Mouse (Mus musculus) midbrain, embryonic 13.5 days (tissue): ENCODE measurements around the gene Cdk18. TPM values are rescaled to one million over a fixed set of nuclear protein-coding genes. Genes with fewer than 3 reads are reported as not detected.

Experiments
- ATAC-seq: fragments of 200-750 bp; cut with Nextera tagmentation; 2 replicates; pipeline ENCODE4 v1.8.0; 2017; ENCODE audit warnings: mild to moderate bottlenecking, moderate TSS enrichment, moderate library complexity
- H3K27ac ChIP-seq: fragments of 300-500 bp; sonication (generic); 2 replicates; pipeline ENCODE4 v1.5.1; 2015; ENCODE audit warnings: inconsistent platforms, mild to moderate bottlenecking, moderate library complexity
- H3K27me3 ChIP-seq: fragments of 300-500 bp; sonication (generic); 2 replicates; pipeline ENCODE4 v1.6.1; 2015; ENCODE audit warnings: mild to moderate bottlenecking, inconsistent platforms
- H3K36me3 ChIP-seq: fragments of 300-500 bp; sonication (generic); 2 replicates; pipeline ENCODE4 v1.6.1; 2015; ENCODE audit warnings: mild to moderate bottlenecking, inconsistent platforms
- H3K4me1 ChIP-seq: fragments of 300-500 bp; sonication (generic); replicated peaks from 2 replicates; pipeline ENCODE4 v1.6.1; 2015; ENCODE audit warnings: inconsistent platforms
- H3K4me2 ChIP-seq: fragments of 300-500 bp; sonication (generic); replicated peaks from 2 replicates; pipeline ENCODE4 v1.6.1; 2015; ENCODE audit warnings: moderate library complexity, mild to moderate bottlenecking, inconsistent platforms
- H3K4me3 ChIP-seq: fragments of 300-500 bp; sonication (generic); replicated peaks from 2 replicates; pipeline ENCODE4 v1.5.1; 2015; ENCODE audit warnings: mild to moderate bottlenecking, inconsistent platforms
- H3K9ac ChIP-seq: fragments of 300-500 bp; sonication (generic); replicated peaks from 2 replicates; pipeline ENCODE4 v1.6.1; 2015; ENCODE audit warnings: mild to moderate bottlenecking, inconsistent platforms
- H3K9me3 ChIP-seq: fragments of 300-500 bp; sonication (generic); 2 replicates; pipeline ENCODE4 v1.6.1; 2016; ENCODE audit warnings: mild to moderate bottlenecking, inconsistent platforms
- WGBS: fragments of 180-500 bp; shearing (Covaris S2); methylation state at CpG from one replicate; pipeline ENCODE4 v1.1.7; 2015; 5-methylcytosine and 5-hydroxymethylcytosine counted together
- polyA plus RNA-seq: library from polyadenylated mRNA; unstranded; fragments of >200 nt; fragmentation: Nextera tagmentation; extraction: Ambion mirVana; gene quantifications from 2 replicates; pipeline ENCODE4 v1.2.1, GENCODE M21; 2015

Gene Cdk18
- polyA plus RNA-seq, 1 experiment from 2014 or later = 0.32 TPM

DNA sequence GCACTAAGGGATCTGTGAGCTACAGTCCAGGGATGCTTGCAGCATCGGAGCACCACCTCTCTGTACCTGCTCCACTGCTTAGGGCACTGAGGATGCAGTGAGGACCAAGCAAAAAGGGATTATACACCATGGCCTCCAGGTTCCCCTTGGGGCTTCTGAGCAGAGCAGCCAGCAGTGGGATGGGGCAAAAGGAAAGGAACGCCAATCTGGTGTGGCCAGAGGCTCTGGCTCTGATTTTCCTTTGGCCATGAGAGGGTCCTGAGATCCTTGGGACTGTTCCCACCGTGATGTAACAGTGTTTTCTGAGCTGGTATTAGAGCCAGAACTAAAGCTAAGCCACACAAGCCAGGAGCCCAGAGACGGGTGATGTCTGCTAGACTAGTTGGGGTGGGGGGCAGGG, 20.2 kb upstream of the Cdk18 start:
- no peak overlapping the region for H3K4me3 ChIP-seq
- H3K4me2 ChIP-seq = no peak overlapping the region
- 49% methylated on average over 4 of the region's 4 CpGs for WGBS
- H3K4me1 ChIP-seq = peaks cover 47% of the 10 kb centered on the region
- no peak for ATAC-seq
- H3K36me3 ChIP-seq = no peaks in the 10 kb centered on the region
- no peaks in the 10 kb centered on the region for H3K9me3 ChIP-seq
- peaks cover 29% of the 10 kb centered on the region for H3K27me3 ChIP-seq
- H3K27ac ChIP-seq = no peak overlapping the region
- 0 out of 2 replicates have a peak overlapping the region, but pooled peaks have one; percentile 7 for H3K9ac ChIP-seq

DNA sequence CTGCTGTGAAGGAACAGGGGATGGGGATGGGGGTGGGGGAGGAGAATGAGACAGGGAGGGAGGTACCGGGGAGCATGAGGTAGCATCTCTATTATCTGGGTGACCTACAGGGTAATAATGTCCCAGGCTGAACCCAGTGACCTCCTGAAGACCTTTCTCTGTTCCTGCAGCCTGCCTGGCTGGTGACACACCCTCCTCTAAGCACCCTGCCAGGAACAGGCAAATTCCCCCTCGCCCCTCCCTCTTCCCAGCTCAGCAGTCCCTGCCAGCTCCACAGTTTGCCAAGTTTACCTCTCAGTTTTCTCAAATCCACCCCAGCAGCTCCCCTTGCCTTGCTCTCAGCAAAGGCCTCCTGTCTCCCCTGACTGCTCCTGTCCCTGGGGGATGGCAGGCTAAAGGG, 19.3 kb upstream of the Cdk18 start:
- H3K4me3 ChIP-seq = no peak overlapping the region
- no peak for ATAC-seq
- 0 out of 2 replicates have a peak overlapping the region, but pooled peaks have one; percentile 0 for H3K9ac ChIP-seq

DNA sequence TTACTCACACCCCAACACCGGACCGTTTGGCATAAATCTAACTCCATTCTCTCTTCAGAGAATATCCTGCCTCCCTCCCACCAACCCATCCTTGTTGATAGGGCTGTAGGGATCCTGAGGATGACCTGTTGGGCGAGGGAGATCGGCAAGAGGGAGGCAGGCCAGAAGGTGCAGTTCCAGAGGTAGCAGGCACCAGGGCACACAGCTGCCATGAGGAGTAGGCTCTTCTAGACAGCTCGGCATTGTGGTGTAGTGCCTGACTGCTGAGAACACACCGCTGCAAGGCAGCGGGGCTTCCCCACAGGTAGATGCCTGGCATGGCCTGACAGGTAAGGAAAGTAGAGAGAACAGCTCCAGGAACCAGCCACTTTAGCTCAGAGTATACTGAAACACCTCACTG, 18.3 kb upstream of the Cdk18 start:
- Histone ChIP-seq H3K27ac (0 out of 2 replicates have a peak overlapping the region, but pooled peaks have one; percentile 30), H3K27me3 (peaks cover 29% of the 10 kb centered on the region), H3K4me1 (peaks cover 52% of the 10 kb centered on the region), H3K36me3 (no peaks in the 10 kb centered on the region), H3K9ac (peak overlapping the region; percentile 42; the same call in 1 of the 2 replicates), H3K4me2 (peak overlapping the region; percentile 31; the same call in 1 of the 2 replicates), H3K4me3 (no peak overlapping the region), H3K9me3 (no peaks in the 10 kb centered on the region)
- 25% methylated on average over 7 of the region's 7 CpGs for WGBS
- ATAC-seq = peak; percentile 55

More for the DNA sequence above, 19.3 kb upstream of the Cdk18 start:
- Histone ChIP-seq H3K27me3 (peaks cover 29% of the 10 kb centered on the region), H3K36me3 (no peaks in the 10 kb centered on the region), H3K9me3 (no peaks in the 10 kb centered on the region), H3K27ac (no peak overlapping the region), H3K4me2 (no peak overlapping the region), H3K4me1 (peaks cover 43% of the 10 kb centered on the region)
- WGBS = 25% methylated on average over 2 of the region's 2 CpGs

DNA sequence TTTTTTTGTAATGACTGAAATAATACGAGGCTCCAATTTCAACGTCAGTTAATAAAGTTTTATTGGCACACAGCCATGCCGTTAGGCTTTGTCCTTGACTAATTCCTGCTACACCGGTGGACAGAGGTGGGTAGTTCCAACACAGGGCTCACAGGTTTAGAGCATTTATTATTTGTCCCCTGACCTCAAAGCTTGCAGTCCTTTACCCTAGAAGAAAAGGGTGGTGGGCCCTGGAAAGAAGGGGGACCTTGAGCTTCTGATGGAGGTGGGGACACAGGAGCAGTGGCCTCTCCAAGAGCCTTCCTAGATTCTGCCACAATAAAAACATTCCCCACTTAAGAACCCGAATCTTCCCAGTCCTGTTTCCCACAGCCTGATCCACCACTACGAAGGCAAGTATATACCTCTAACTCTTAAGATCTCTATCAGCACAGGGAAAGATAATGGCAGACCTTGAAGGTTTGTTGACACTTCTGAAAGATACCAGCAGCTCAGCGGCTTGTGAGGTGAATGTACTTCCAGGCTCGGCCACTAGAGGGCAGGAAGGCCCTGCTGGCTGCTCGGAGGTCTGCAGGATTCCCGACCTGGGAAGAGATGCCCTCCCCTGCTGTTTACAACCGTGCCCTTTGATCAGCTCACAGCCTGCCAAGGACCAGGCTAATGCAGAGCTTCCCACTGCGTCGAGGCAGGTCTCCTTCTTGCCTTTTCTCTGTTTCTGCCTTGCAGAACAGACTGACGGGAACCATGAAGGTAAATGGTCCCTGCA, 17.7 kb upstream of the Cdk18 start:
- Histone ChIP-seq H3K36me3 (no peaks in the 10 kb centered on the region), H3K27ac (0 out of 2 replicates have a peak overlapping the region, but pooled peaks have one; percentile 30), H3K9ac (peak overlapping the region; percentile 42; the same call in 1 of the 2 replicates), H3K4me1 (peaks cover 53% of the 10 kb centered on the region), H3K9me3 (no peaks in the 10 kb centered on the region), H3K4me2 (peak overlapping the region; percentile 31; the same call in 1 of the 2 replicates), H3K4me3 (no peak overlapping the region), H3K27me3 (peaks cover 29% of the 10 kb centered on the region)
- WGBS = 24% methylated on average over 14 of the region's 14 CpGs
- ATAC-seq = peak; percentile 88

DNA sequence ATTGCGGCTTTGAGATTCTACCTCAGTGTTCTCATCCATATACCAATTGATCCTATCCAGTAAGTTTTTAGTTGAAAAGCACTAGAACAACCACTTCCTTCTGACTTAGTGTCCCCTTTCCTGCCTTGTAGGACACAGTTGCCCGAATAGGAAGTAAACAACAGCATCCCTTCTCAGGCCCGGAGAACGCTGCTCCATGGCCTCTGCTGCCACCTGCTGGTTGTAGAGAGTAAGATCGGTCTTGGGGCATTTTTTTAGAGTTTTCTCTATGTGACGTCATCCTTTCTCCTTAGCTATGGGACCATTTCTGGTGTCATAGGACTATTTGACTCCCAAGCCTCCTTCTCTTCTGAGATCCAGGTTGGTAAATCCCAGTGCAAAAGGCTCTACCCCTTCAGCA, 16.3 kb upstream of the Cdk18 start:
- no peak for ATAC-seq
- 8% methylated on average over 6 of the region's 6 CpGs for WGBS
- no peaks in the 10 kb centered on the region for H3K36me3 ChIP-seq

DNA sequence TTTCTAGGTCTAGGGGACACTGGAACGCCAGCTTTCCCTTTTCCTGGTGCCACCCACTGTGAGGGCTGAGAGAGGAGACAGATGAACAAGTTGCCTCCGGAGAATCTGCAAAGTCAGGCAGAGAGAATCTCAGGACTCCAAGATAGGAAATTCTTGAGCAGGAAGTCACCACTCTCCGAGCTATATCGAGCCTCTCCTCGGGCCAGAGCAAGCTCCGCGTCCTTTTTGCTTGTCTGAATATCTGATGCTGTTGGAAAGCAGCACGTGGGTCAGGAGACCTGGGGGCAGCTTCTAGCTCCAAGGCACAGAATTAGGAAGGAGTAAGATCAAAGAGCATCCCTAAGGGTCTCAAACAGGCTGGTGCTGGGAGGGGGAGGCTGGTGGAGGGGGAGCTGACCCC, 14.2 kb upstream of the Cdk18 start:
- peaks cover 32% of the 10 kb centered on the region for H3K4me1 ChIP-seq
- H3K27ac ChIP-seq = no peak overlapping the region
- no peak overlapping the region for H3K4me2 ChIP-seq
- 19% methylated on average over 8 of the region's 8 CpGs for WGBS
- no peak for ATAC-seq
- peaks cover 10% of the 10 kb centered on the region for H3K27me3 ChIP-seq
- no peak overlapping the region for H3K4me3 ChIP-seq
- H3K9me3 ChIP-seq = no peaks in the 10 kb centered on the region
- H3K9ac ChIP-seq = no peak overlapping the region
- H3K36me3 ChIP-seq = no peaks in the 10 kb centered on the region

More for the DNA sequence above, 16.3 kb upstream of the Cdk18 start:
- Histone ChIP-seq H3K9ac (no peak overlapping the region), H3K27ac (no peak overlapping the region), H3K4me1 (peaks cover 46% of the 10 kb centered on the region), H3K9me3 (no peaks in the 10 kb centered on the region), H3K27me3 (peaks cover 21% of the 10 kb centered on the region), H3K4me3 (no peak overlapping the region), H3K4me2 (no peak overlapping the region)

DNA sequence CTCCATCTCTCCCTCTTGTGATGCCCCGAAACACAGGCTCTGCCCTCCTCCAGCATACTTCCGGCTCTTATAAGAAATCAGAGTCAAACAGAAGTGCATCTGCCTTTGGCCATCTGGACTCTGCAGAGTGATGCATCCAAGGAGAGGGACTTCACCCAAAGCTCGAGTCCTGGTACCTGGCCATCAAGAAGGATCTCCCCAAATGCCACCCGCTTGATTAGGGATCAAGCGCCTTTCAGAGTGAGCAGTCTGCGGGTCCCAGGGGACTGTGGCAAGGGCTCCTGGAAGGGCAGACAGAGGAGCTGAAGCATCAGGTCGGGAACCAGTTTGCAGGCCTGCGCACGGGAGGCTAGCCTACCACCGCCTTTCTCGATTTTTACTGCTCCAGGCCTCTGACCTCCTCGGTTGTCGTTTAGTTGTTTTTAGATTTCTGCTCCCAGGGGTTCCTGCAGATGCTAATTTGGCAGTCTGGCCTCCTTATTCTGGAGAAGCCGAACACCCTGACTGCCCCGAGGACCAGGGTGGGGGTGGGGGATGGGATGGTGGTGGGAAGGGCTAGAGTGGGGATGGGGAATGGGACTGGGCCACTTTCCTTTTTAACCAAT, 13.7 kb upstream of the Cdk18 start:
- 0 out of 2 replicates have a peak overlapping the region, but pooled peaks have one; percentile 39 for H3K9ac ChIP-seq
- no peaks in the 10 kb centered on the region for H3K9me3 ChIP-seq
- ATAC-seq = no peak
- H3K27me3 ChIP-seq = peaks cover 4% of the 10 kb centered on the region; the same call in 1 of the 2 replicates
- H3K4me1 ChIP-seq = peaks cover 27% of the 10 kb centered on the region
- 29% methylated on average over 15 of the region's 15 CpGs for WGBS
- H3K36me3 ChIP-seq = no peaks in the 10 kb centered on the region
- no peak overlapping the region for H3K27ac ChIP-seq
- H3K4me2 ChIP-seq = no peak overlapping the region
- no peak overlapping the region for H3K4me3 ChIP-seq

DNA sequence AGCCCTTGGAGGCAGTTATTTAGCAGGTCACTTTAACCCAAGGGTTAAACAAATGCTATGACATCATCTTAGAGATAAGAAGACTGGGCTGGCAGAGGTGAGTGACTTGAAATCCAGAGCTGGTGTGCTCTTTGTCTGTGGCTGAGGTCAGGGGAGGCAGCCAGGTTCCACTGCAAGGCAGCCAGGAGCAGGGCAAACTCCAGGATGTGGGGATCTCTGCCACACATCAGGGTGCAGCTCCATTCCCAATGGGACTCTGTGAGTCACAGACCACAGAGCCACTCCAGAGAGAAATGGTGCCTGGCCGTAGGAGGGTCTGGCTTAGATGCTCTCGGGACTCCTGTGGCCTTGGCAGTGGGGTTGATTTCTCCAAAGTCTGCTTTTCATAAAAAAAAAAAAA, 12.4 kb upstream of the Cdk18 start:
- Histone ChIP-seq H3K4me1 (peaks cover 19% of the 10 kb centered on the region), H3K4me3 (no peak overlapping the region), H3K36me3 (no peaks in the 10 kb centered on the region), H3K4me2 (no peak overlapping the region), H3K27ac (no peak overlapping the region), H3K27me3 (no peaks in the 10 kb centered on the region), H3K9me3 (no peaks in the 10 kb centered on the region), H3K9ac (no peak overlapping the region)
- WGBS = 72% methylated on average over 2 of the region's 2 CpGs
- no peak for ATAC-seq

DNA sequence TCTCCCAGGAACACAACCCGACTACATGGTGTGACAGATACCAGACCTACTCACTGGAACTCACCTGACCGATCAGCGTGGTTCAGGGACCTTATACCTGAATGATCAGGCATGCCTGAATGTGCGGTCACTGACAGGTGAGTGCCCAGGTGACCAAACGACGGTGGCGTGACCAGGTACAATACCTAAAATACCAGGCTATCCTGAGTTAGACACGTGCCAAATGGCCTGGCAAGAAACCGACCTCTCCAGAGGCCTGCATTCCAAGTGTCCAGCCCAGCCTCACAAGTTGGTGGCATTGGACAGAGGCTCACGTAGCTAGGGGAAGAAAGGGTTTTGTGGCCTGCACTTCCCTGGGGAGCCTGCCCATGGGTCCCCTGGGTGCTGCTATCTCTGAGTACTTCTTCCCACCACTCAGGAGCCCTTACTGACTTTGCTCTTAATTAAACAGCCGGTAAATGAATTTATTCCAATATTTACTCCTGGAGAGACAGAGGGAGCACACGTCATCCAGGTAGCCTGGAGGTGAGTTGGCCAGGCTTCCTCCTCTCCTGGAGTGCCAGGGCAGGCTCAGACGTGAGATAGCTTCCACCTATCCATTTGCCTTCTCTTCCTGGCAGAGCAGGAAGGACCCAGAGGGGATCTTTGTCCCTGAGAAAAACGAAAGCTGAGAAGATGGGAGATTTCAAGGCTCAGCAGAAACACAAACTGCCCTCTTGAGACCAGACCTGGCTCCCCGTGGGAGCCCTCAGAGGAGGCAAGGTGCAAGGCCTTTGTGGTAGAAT, 11.5 kb upstream of the Cdk18 start:
- Histone ChIP-seq H3K27me3 (no peaks in the 10 kb centered on the region), H3K9me3 (no peaks in the 10 kb centered on the region), H3K36me3 (no peaks in the 10 kb centered on the region), H3K9ac (no peak overlapping the region), H3K4me1 (peaks cover 19% of the 10 kb centered on the region), H3K27ac (no peak overlapping the region), H3K4me2 (no peak overlapping the region), H3K4me3 (no peak overlapping the region)
- ATAC-seq = no peak
- 74% methylated on average over 15 of the region's 15 CpGs for WGBS

DNA sequence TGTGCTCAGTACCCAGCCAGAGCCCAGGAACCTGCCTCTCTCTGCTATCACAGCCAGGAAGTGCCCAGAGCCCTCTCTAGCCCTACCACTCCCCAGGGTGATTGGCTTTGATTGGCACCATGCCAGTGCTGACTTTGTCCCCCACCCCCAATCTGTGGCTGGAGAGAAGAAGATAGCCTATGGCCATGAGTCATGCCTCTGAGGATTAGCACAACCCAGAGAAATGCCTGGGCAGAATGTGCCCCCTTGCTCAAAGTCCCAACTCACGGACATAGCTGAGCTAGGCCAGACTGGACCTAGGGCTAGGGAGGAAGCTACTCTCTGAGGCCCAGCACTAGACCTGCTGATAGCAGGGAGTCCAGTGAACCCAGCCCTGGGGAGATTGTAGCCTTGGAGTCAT, 10.7 kb upstream of the Cdk18 start:
- Histone ChIP-seq H3K9me3 (no peaks in the 10 kb centered on the region), H3K27me3 (no peaks in the 10 kb centered on the region), H3K4me2 (no peak overlapping the region), H3K27ac (no peak overlapping the region), H3K4me3 (no peak overlapping the region), H3K4me1 (peaks cover 19% of the 10 kb centered on the region), H3K36me3 (no peaks in the 10 kb centered on the region), H3K9ac (no peak overlapping the region)
- 38% methylated on average over 1 of the region's 1 CpGs for WGBS
- ATAC-seq = no peak

DNA sequence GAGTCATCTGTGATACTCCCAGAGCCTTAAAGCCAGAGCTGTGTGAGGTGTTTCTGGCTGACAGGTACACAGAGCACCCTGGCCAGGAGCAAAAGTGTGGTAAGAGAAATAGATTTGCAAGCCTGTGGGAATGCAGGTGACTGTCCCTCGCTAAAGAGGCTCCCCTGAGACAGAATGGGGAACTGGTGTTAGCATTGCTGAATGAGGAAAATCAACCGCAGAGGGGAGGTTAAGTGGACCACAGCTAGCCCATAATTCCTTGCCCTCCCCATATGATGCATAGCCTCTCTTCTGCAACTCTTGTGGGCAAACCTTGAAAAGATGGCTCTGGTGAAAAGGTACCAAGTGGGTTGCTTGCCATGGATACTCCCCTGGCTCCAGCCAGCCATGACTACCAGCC, 9.9 kb upstream of the Cdk18 start:
- H3K4me2 ChIP-seq = no peak overlapping the region
- no peak for ATAC-seq
- H3K27ac ChIP-seq = no peak overlapping the region
- peaks cover 25% of the 10 kb centered on the region for H3K4me1 ChIP-seq
- no peaks in the 10 kb centered on the region for H3K9me3 ChIP-seq
- H3K27me3 ChIP-seq = no peaks in the 10 kb centered on the region
- no peaks in the 10 kb centered on the region for H3K36me3 ChIP-seq
- 70% methylated on average over 2 of the region's 2 CpGs for WGBS
- H3K9ac ChIP-seq = no peak overlapping the region
- H3K4me3 ChIP-seq = no peak overlapping the region
